Mouse (Mus musculus) thymus, postnatal 10 days (tissue): ENCODE results near the gene Actn4.
A peak's percentile ranks its signal among the peaks of the same experiment; 100 is the strongest.

Experiments
- DNase-seq, 2 experiments: peaks; one replicate each; pipeline ENCODE4 v3.0.0; 2021; ENCODE audit warnings: low spot score in 2 of 2

Actn4 gene

DNA sequence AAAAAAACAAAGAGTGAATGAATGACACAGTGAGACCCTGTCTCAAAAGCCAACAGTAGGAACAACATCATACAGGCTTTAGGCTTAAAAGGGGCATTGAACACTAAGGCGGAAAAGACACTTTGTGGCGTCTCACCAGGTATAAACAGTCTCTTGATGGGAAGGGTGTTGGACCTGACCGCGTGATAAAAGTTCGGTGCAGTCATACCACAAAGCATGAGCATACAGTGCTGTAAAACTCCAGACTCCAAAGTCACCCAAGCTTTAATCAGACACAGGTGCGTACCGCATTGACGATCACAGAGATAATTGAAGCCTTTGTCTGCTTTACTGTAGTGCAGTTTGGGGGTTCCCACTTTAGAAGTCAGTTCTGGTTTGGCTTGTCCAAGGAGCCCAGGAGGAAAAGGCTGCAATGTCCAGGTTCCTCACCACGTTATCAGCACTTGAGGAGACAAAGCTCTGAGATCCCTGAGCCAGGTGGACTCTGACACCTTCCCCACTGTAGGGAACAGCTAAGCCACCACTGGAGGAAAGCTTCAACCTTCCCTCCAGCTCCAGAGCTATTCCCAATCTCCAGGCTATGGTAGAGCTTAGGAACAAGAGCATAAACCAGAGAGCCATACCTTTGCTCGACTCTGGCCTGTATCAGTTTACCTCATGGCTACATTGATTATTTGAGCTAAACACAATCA is 11.6 kb downstream of the Actn4 start:
- DNase-seq, result no peak

- no peak for DNase-seq
Observed at GRCm38 (mm10) chr7:28949298-28949697, 12.8 kb downstream of the Actn4 start.

DNA sequence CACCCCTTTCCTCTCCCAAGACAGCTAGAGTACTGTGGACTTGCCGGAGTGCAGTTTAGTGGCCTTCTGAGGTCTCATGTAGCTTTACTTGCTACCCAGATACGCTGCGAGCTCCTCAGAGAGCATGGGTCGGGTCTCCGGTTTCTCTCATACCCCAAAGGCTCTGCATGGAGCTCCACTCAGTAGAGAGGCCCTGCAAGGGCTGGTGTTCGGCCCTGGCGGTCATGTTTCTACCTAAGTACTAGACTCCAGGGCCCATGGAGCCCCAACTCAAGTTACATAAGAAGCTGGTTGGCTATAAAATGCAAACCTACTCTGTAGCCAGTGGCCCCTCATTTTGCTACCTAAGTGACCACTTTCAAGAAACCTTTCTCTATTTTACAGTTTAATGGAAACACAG is 13.4 kb downstream of the Actn4 start:
- no peak for DNase-seq

- no peak for DNase-seq
Observed at GRCm38 (mm10) chr7:28946271-28946610, 15.9 kb downstream of the Actn4 start.

- no peak for DNase-seq
Observed at GRCm38 (mm10) chr7:28945416-28946270, 16.5 kb downstream of the Actn4 start.

GRCm38 (mm10) chr7:28944756-28945415 is 17.3 kb downstream of the Actn4 start:
- no peak for DNase-seq

GRCm38 (mm10) chr7:28943451-28944180 is 18.5 kb downstream of the Actn4 start:
- DNase-seq, result peak in 1 of 2 experiments; percentile 11

- no peak for DNase-seq
Observed at GRCm38 (mm10) chr7:28941542-28941941, 20.6 kb downstream of the Actn4 start.

GRCm38 (mm10) chr7:28941129-28941528 is 21.0 kb downstream of the Actn4 start:
- no peak for DNase-seq

- no peak for DNase-seq
Observed at GRCm38 (mm10) chr7:28939418-28940183, 22.5 kb downstream of the Actn4 start.

- DNase-seq, result no peak
Observed at GRCm38 (mm10) chr7:28938654-28939053, 23.5 kb downstream of the Actn4 start.

DNA sequence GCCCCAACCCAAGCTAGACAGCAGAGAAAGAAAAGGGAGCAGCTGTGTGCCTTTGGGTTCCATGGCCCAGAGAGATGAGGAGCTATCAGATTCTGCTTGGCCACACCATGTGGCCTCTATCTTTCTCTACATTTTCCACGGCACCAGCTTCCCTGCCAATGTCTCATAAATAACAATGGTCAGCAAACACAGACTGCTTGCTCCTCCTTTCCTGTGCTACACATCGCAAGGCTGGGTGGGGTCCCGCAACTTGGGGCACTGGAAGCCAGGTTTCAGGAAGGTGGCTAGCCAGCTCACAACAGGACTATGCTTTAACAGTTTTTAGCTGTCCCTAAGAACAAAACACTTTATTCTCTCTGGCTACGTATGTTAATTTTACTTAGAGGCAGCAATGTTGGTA is 25.4 kb downstream of the Actn4 start:
- DNase-seq, result no peak

DNA sequence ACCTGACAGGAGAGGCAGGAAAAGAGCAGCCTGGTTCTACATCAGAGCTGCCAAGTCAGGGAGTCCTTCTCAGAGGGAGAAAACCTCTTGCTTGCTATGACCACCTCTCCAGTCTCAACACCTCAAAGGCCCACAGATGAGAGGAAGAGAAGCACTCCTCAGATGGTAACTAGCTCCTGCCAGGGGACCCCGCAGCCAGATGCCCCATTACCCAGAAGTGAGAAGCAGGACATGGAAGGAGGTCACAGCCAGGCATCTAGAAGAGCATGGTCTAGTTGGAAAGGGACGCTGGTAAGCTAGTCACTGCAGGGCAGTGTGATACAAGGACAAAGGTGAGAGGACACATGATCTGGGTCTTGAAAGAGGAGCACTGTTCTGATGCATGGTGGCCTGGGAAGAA is 28.3 kb downstream of the Actn4 start:
- no peak for DNase-seq

- no peak for DNase-seq
Observed at GRCm38 (mm10) chr7:28932421-28933041, 29.6 kb downstream of the Actn4 start.

DNA sequence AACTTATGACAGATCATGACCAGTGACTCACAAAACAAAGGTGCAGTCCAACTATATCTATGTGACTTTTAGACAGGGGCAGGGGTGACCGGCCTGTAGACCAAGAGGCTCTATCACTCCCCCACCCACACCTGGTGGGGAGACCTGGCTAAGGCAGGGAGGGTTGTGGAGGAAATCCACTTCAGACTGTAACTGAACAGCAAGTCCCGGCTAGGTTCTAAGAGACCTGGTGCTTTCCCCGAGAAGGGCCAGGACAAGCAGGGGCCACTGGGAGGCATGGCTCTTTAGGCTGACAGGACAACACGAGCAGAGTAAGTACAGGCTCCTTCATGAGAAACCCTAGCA is 30.5 kb downstream of the Actn4 start:
- no peak for DNase-seq

DNA sequence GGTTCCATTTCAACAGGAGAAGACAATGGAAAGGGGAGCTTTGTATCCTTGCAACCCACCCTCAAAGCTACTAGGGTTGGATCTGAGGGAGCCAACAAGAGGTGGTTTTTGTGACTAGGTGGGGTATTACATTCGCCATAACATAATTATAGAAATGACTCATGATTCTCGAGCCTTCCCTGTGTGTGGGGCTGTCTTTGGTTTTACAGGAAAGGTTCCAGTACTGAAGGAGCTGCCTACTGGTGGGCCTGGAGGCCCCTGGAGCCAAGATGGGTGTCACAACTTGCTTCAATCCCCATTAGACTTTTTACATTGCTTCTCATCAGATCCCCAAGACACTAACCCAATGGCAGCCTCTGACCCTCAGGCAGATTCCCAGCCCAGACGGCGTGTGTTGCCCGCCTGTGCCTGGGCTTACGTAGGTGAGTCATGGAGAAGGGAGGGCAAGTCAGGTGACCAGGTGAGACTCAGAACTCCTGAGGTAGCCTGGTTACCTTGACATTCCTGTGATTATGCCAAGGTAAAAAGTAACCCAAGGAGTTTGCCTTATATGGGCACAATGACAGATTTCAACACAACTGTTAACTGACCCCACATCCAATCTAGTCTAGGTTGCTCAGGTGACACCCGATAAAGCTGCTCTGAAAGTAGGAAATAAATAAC is 31.0 kb downstream of the Actn4 start:
- DNase-seq, result no peak

GRCm38 (mm10) chr7:28930320-28931031 is 31.7 kb downstream of the Actn4 start:
- DNase-seq, result no peak

GRCm38 (mm10) chr7:28929381-28929780 is 32.8 kb downstream of the Actn4 start:
- DNase-seq, result no peak

DNA sequence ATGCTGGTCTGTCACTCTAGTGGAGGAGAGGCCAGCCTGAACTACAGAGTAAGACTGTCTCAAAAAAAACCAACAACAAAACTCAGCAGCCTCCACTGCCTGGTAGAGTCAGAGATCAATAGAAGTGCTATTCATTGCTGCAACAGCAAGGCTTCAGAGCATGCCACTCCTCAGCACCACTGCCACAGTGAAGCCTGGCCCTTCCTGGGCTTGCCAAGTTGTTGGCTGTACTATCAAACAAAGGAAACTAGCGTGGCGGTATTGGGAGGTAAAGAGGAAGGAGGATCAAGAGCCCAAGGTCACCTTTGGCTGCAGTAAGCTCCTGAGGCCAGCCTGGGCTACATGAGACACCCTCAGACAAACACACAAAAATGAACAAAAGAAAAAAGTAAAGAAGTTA is 36.0 kb downstream of the Actn4 start:
- no peak for DNase-seq

DNA sequence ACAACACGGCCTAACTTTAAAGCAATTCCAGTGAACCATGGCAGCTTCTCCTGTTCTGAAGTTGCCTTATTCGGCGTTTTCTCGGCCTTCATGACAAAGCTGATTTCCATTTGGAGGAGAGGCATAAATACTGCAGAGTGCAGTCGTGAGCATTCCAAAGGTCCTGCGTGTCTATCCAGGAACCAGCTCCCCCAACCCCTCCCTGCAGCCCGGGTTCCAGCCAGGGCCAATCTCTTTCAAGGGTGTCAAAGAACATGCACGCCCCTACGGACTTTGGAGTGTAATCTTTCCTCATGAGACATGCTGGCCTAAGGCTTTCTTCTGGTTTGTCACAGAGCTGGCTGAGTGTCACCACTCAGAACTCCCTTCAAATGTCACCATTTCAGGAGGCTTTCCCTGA is 36.8 kb downstream of the Actn4 start:
- no peak for DNase-seq
